In genomic region chr8:125558109-125559065, GRCm38 (mm10) we compare ENCODE assay signal across 8 mouse cellular contexts. TPM values are rescaled to one million over a fixed set of nuclear protein-coding genes. Genes with fewer than 3 reads are reported as not detected.
DNase-seq lines count a peak whose midpoint lies in the region; ATAC-seq and TF ChIP-seq lines count a peak whose summit lies in the region.

No protein-coding gene starts in this region.

- WGBS in embryonic facial prominence, embryonic 15.5 days, result 15% methylated on average over 23 of the region's 23 CpGs
- WGBS in heart, embryonic 11.5 days (ENCODE audit: insufficient replicate concordance), result 22% methylated on average over 22 of the region's 23 CpGs
- 26% methylated on average over 23 of the region's 23 CpGs for WGBS in kidney, embryonic 15.5 days
- WGBS in limb, embryonic 14.5 days, result 14% methylated on average over 23 of the region's 23 CpGs
- 16% methylated on average over 23 of the region's 23 CpGs for WGBS in midbrain, embryonic 15.5 days

- H3K9ac ChIP-seq in embryonic facial prominence, embryonic 15.5 days, result no peak overlapping the region
- peak overlapping the region; percentile 60 for H3K9ac ChIP-seq in heart, embryonic 11.5 days (ENCODE audit: low read depth, low read length)
- H3K9ac ChIP-seq in kidney, embryonic 15.5 days, result no peak overlapping the region
- no peak overlapping the region for H3K9ac ChIP-seq in limb, embryonic 14.5 days (ENCODE audit: low read depth, low read length, severe bottlenecking)
- peak overlapping the region; percentile 21; the same call in 1 of the 2 replicates for H3K9ac ChIP-seq in midbrain, embryonic 15.5 days

- peaks cover 73% of the 10 kb centered on the region for H3K4me1 ChIP-seq in embryonic facial prominence, embryonic 15.5 days
- peaks cover 78% of the 10 kb centered on the region for H3K4me1 ChIP-seq in heart, embryonic 11.5 days (ENCODE audit: control insufficient read depth, insufficient read depth, low read length)
- H3K4me1 ChIP-seq in kidney, embryonic 15.5 days, result peaks cover 70% of the 10 kb centered on the region
- H3K4me1 ChIP-seq in limb, embryonic 14.5 days (ENCODE audit: control insufficient read depth, insufficient read depth, low read length), result peaks cover 39% of the 10 kb centered on the region
- H3K4me1 ChIP-seq in midbrain, embryonic 15.5 days, result peaks cover 67% of the 10 kb centered on the region

- 0 out of 2 replicates have a peak overlapping the region, but pooled peaks have one; percentile 14 for H3K4me3 ChIP-seq in embryonic facial prominence, embryonic 15.5 days (replicated peaks)
- H3K4me3 ChIP-seq in heart, embryonic 11.5 days (ENCODE audit: low read depth, low read length), result 0 out of 2 replicates have a peak overlapping the region, but pooled peaks have one; percentile 4
- peak overlapping the region; percentile 1; the same call in 1 of the 2 replicates for H3K4me3 ChIP-seq in kidney, embryonic 15.5 days (replicated peaks)
- no peak overlapping the region for H3K4me3 ChIP-seq in limb, embryonic 14.5 days (replicated peaks; ENCODE audit: low read length)
- H3K4me3 ChIP-seq in midbrain, embryonic 15.5 days, result peak overlapping the region; percentile 8; the same call in 1 of the 2 replicates

- H3K36me3 ChIP-seq in embryonic facial prominence, embryonic 15.5 days, result no peaks in the 10 kb centered on the region
- H3K36me3 ChIP-seq in heart, embryonic 11.5 days (ENCODE audit: control insufficient read depth, insufficient read depth, low read length), result no peaks in the 10 kb centered on the region
- H3K36me3 ChIP-seq in kidney, embryonic 15.5 days, result no peaks in the 10 kb centered on the region
- no peaks in the 10 kb centered on the region for H3K36me3 ChIP-seq in limb, embryonic 14.5 days (ENCODE audit: control insufficient read depth, insufficient read depth, low read length)
- no peaks in the 10 kb centered on the region for H3K36me3 ChIP-seq in midbrain, embryonic 15.5 days (replicated peaks)

- ATAC-seq in embryonic facial prominence, embryonic 15.5 days (ENCODE audit: insufficient number of reproducible peaks, low FRiP score, low TSS enrichment, low read depth), result peak; percentile 15; the same call in 1 of the 2 replicates
- peak; percentile 28; the same call in 1 of the 2 replicates for ATAC-seq in heart, embryonic 11.5 days (replicated peaks; ENCODE audit: insufficient number of reproducible peaks, low FRiP score, low TSS enrichment)
- peak; percentile 47 for ATAC-seq in kidney, embryonic 15.5 days (replicated peaks; ENCODE audit: low FRiP score)
- ATAC-seq in limb, embryonic 14.5 days (ENCODE audit: low FRiP score, low read depth), result peak; percentile 51
- ATAC-seq in midbrain, embryonic 15.5 days (replicated peaks), result peak; percentile 63

- H3K27ac ChIP-seq in embryonic facial prominence, embryonic 15.5 days (replicated peaks), result peak overlapping the region; percentile 84
- peak overlapping the region; percentile 91 for H3K27ac ChIP-seq in heart, embryonic 11.5 days (ENCODE audit: low read depth, low read length)
- peak overlapping the region; percentile 74 for H3K27ac ChIP-seq in kidney, embryonic 15.5 days
- H3K27ac ChIP-seq in limb, embryonic 14.5 days (replicated peaks; ENCODE audit: low read depth, low read length), result no peak overlapping the region
- peak overlapping the region; percentile 85 for H3K27ac ChIP-seq in midbrain, embryonic 15.5 days

- no peak for TF ChIP-seq POLR2A in limb, embryonic 14.5 days (IDR thresholded peaks at IDR 0.05; ENCODE audit: borderline replicate concordance, extremely low read depth, insufficient read depth, insufficient read length)

- H3K27me3 ChIP-seq in embryonic facial prominence, embryonic 15.5 days, result no peaks in the 10 kb centered on the region
- no peaks in the 10 kb centered on the region for H3K27me3 ChIP-seq in heart, embryonic 11.5 days (ENCODE audit: control insufficient read depth, insufficient read depth, low read length)
- H3K27me3 ChIP-seq in kidney, embryonic 15.5 days, result no peaks in the 10 kb centered on the region
- no peaks in the 10 kb centered on the region for H3K27me3 ChIP-seq in limb, embryonic 14.5 days (ENCODE audit: control insufficient read depth, insufficient read depth, low read length)
- H3K27me3 ChIP-seq in midbrain, embryonic 15.5 days (replicated peaks), result no peaks in the 10 kb centered on the region

- H3K9me3 ChIP-seq in embryonic facial prominence, embryonic 15.5 days (replicated peaks), result no peaks in the 10 kb centered on the region
- H3K9me3 ChIP-seq in heart, embryonic 11.5 days (replicated peaks; ENCODE audit: control insufficient read depth, low read length), result no peaks in the 10 kb centered on the region
- no peaks in the 10 kb centered on the region for H3K9me3 ChIP-seq in kidney, embryonic 15.5 days (replicated peaks)
- H3K9me3 ChIP-seq in limb, embryonic 14.5 days (ENCODE audit: control insufficient read depth, low read length), result no peaks in the 10 kb centered on the region
- no peaks in the 10 kb centered on the region for H3K9me3 ChIP-seq in midbrain, embryonic 15.5 days

- DNase-seq in cerebellum, adult 11 months, result peak; percentile 40
- DNase-seq in cerebellum, adult 11-12 months, result no peak
- DNase-seq in limb, embryonic 14.5 days (ENCODE audit: low spot score), result peak; percentile 91
- DNase-seq in spleen, adult 18-20 months, result peak; percentile 85

- H3K4me2 ChIP-seq in embryonic facial prominence, embryonic 15.5 days (replicated peaks), result peak overlapping the region; percentile 38
- peak overlapping the region; percentile 58 for H3K4me2 ChIP-seq in heart, embryonic 11.5 days
- H3K4me2 ChIP-seq in kidney, embryonic 15.5 days, result peak overlapping the region; percentile 43
- peak overlapping the region; percentile 35 for H3K4me2 ChIP-seq in limb, embryonic 14.5 days (replicated peaks; ENCODE audit: low read depth, low read length, severe bottlenecking)
- peak overlapping the region; percentile 41 for H3K4me2 ChIP-seq in midbrain, embryonic 15.5 days

RNA-seq across cellular contexts. Expression of gene Sipa1l2, which starts 11.2 kb away (rescaled TPM):
- 12.6 and 12.8 TPM in 2 replicates for polyA plus RNA-seq in embryonic facial prominence, embryonic 15.5 days (2015; fragmentation: Nextera tagmentation; extraction: Ambion mirVana)
- polyA plus RNA-seq in heart, embryonic 11.5 days (2014; fragmentation: Nextera tagmentation; extraction: Ambion mirVana), result 16.8 and 19.4 TPM in 2 replicates
- 16.9 and 17.4 TPM in 2 replicates for polyA plus RNA-seq in kidney, embryonic 15.5 days (2015; fragmentation: Nextera tagmentation; extraction: Ambion mirVana)
- polyA plus RNA-seq in limb, embryonic 14.5 days (2012; rRNA removed), result 21.6 and 24.8 TPM in 2 replicates
- 11.6 and 12.4 TPM in 2 replicates for polyA plus RNA-seq in limb, embryonic 14.5 days (2014; fragmentation: Nextera tagmentation; extraction: Ambion mirVana)
- polyA plus RNA-seq in midbrain, embryonic 15.5 days (2015; fragmentation: Nextera tagmentation; extraction: Ambion mirVana), result 28.2 and 28.7 TPM in 2 replicates

Comparison
In these comparisons a context has a peak if more than half of its experiments do, and no peak if none do; other contexts are left out.
1. H3K9ac ChIP-seq: peak in heart, embryonic 11.5 days (single experiment) and midbrain, embryonic 15.5 days (single experiment); none in embryonic facial prominence, embryonic 15.5 days (single experiment), kidney, embryonic 15.5 days (single experiment) and limb, embryonic 14.5 days (single experiment).
2. Peak in every context shown above with its lines, with median percentiles within 50 percentile points of each other: ATAC-seq and H3K4me2 ChIP-seq.